Mouse (Mus musculus) hindbrain, embryonic 15.5 days (tissue): Measurements from ENCODE around the gene Znhit2. TPM values are rescaled to one million over a fixed set of nuclear protein-coding genes. Genes with fewer than 3 reads are reported as not detected.

Source experiments
- ATAC-seq: fragments of 200-750 bp; cut with Nextera tagmentation; 2 replicates; pipeline ENCODE4 v1.8.0; 2017; ENCODE audit warnings: low read depth, moderate number of reproducible peaks, moderate TSS enrichment; ENCODE audit not compliant: low FRiP score
- H3K27ac ChIP-seq: fragments of 300-500 bp; sonication (generic); replicated peaks from 2 replicates; pipeline ENCODE4 v1.5.1; 2015; ENCODE audit warnings: mild to moderate bottlenecking, inconsistent platforms
- H3K27me3 ChIP-seq: fragments of 300-500 bp; sonication (generic); 2 replicates; pipeline ENCODE4 v1.6.1; 2015; ENCODE audit warnings: control low read depth, inconsistent platforms
- H3K36me3 ChIP-seq: fragments of 300-500 bp; sonication (generic); 2 replicates; pipeline ENCODE4 v1.6.1; 2015; ENCODE audit warnings: control low read depth, inconsistent platforms
- H3K4me1 ChIP-seq: fragments of 300-500 bp; sonication (generic); replicated peaks from 2 replicates; pipeline ENCODE4 v1.6.1; 2015; ENCODE audit warnings: control low read depth, inconsistent platforms
- H3K4me2 ChIP-seq: fragments of 300-500 bp; sonication (generic); 2 replicates; pipeline ENCODE4 v1.6.1; 2015; ENCODE audit warnings: moderate library complexity, mild to moderate bottlenecking, inconsistent platforms
- H3K4me3 ChIP-seq: fragments of 300-500 bp; sonication (generic); 2 replicates; pipeline ENCODE4 v1.5.1; 2015; ENCODE audit warnings: mild to moderate bottlenecking, inconsistent platforms
- H3K9ac ChIP-seq: fragments of 300-500 bp; sonication (generic); 2 replicates; pipeline ENCODE4 v1.6.1; 2015; ENCODE audit warnings: inconsistent platforms
- H3K9me3 ChIP-seq: fragments of 300-500 bp; sonication (generic); 2 replicates; pipeline ENCODE4 v1.6.1; 2016; ENCODE audit warnings: control low read depth, inconsistent platforms
- WGBS: fragments of 180-500 bp; shearing (Covaris S2); methylation state at CpG from one replicate; pipeline ENCODE4 v1.1.7; 2015; 5-methylcytosine and 5-hydroxymethylcytosine counted together
- polyA plus RNA-seq: library from polyadenylated mRNA; unstranded; fragments of >200 nt; fragmentation: Nextera tagmentation; extraction: Ambion mirVana; gene quantifications from 2 replicates; pipeline ENCODE4 v1.2.1, GENCODE M21; 2015

The Znhit2 gene
- polyA plus RNA-seq, result 33.0 and 34.8 TPM in 2 replicates

DNA sequence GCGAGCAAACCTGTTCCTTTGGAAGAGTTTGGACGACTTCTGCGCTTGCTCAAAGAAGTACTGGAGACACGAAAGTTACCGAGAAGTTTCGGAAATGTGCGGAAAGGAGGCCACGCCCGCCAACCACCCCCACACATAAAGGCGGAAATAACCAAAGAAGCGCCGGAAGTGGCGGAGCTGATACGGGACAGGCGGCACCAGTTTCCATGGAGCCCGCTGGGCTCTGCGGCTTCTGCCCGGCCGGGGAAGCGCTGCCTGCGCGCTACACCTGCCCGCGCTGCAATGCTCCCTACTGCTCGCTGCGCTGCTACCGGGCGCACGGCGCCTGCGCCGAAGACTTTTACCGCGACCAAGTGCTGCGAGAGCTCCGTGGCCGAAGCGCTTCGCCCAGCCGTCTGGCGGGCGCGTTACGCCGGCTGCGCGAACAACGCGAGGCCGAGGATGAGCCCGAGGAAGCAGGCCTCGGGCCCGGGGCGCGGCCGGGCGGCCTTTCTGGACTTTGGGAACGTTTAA, at the start of gene Znhit2:
TSS of gene Znhit2 (plus strand) at position 172 of the 513 bp plus-strand sequence.
- Histone ChIP-seq H3K36me3 (peaks cover 4% of the 10 kb centered on the region; the same call in 1 of the 2 replicates), H3K4me1 (peaks cover 62% of the 10 kb centered on the region), H3K27me3 (no peaks in the 10 kb centered on the region), H3K4me3 (peak within 1 kb of the TSS; percentile 93), H3K27ac (peak within 1 kb of the TSS; percentile 93), H3K9ac (peak within 1 kb of the TSS; percentile 98), H3K4me2 (peak within 1 kb of the TSS; percentile 99), H3K9me3 (no peaks in the 10 kb centered on the region)
- WGBS, result under 1% methylated on average over 58 of the region's 58 CpGs
- ATAC-seq, result peak; percentile 67

DNA sequence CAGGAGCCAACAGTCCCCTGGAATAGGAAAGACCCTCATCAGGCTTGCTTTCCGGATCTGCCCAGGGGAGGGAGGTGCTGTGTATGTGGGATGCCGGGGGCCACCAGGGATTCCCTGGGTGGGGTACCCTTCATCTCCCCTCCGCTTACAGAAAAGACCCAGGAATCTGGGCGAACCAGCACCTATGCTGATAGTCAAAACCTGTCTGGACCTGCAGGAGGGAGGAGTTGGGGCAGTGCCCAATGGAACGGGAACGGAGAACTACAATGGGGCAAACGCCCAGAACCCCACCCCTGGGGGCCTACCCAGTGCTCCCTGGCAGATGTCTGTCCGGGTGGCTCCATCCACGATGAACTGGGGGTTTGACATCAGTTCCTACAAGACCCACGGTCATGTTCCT, 47.3 kb upstream of the Znhit2 start:
- Histone ChIP-seq H3K4me3 (no peak overlapping the region), H3K27me3 (peaks cover 17% of the 10 kb centered on the region; the same call in 1 of the 2 replicates), H3K4me2 (no peak overlapping the region), H3K36me3 (no peaks in the 10 kb centered on the region), H3K9ac (no peak overlapping the region), H3K4me1 (peaks cover 20% of the 10 kb centered on the region), H3K9me3 (no peaks in the 10 kb centered on the region), H3K27ac (no peak overlapping the region)
- 92% methylated on average over 10 of the region's 10 CpGs for WGBS
- no peak for ATAC-seq

DNA sequence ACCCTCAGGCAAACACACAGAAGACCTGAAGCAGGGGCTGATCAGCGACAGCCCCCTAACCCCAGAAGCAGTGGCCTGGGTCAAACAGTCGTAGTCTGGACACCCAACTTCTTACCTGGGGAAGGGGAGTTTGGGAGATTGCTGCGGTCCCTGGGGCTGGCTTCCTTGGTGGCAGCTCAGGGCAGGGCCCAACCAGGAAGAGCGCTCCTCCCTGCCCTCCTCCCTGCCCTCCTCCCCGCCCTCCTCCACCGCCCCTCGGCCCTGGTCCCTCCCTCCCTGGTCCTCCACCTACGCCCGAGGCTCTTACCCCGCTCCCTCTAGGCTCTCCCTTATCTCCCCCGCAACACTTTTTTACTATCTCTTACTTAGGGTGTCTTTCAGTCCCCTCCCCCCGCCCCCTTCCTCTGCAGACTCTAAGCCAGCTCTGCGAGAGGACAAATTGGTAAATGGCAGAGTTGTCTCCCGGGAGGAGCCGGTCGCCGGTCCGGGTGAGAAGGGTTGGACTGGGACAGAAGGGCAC, 45.9 kb upstream of the Znhit2 start:
- H3K9me3 ChIP-seq, result no peaks in the 10 kb centered on the region
- H3K4me2 ChIP-seq, result peak overlapping the region; percentile 98
- peak overlapping the region; percentile 82 for H3K9ac ChIP-seq
- H3K27ac ChIP-seq, result peak overlapping the region; percentile 42
- H3K4me3 ChIP-seq, result peak overlapping the region; percentile 55
- peaks cover 20% of the 10 kb centered on the region for H3K4me1 ChIP-seq
- peaks cover 17% of the 10 kb centered on the region; the same call in 1 of the 2 replicates for H3K27me3 ChIP-seq
- no peaks in the 10 kb centered on the region for H3K36me3 ChIP-seq
- peak; percentile 62; the same call in 1 of the 2 replicates for ATAC-seq
- WGBS, result 2% methylated on average over 16 of the region's 18 CpGs

DNA sequence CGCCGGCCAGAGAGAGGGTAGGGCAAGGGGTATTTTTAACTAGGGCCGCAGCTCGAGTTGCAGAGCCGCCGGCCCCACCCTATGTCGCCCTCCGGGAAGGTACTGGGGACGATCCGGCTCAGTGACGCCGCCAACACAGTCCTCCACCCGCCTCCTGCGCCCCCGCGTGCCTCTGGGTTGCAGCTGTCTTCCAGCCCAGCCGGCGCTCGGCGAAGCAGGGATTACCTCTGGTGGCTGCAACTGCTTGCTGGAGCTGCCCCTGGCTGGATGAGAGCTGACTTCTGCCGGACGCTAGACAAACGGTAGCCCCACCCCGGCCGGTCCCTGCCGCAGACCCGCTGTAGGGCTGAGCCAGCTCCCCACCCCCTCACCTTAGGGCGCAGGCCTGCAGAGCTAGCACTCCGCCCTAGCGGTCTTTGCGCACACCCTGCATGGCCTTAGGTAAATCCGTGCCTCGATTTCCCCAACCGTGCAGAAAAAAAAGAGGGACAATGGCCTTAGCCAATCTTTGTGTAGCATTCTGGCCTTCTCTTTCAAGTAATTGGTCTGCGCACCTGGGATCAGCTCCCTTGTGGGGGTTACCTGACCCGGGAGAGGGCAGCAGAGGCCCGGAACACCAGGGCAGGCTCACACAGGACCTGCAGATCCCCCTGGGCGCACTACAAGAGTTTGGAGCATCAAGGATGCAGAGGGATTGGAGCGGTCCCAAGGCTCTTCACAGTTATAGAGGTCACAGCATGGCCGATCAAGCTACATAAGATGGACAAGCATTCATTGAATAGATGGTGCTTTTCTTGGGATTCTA, 45.3 kb upstream of the Znhit2 start, which contains the start of gene Capn1:
TSS of gene Capn1 (minus strand) at position 387 of the 805 bp plus-strand sequence.
- 2% methylated on average over 40 of the region's 40 CpGs for WGBS
- H3K27ac ChIP-seq, result peak within 1 kb of the TSS; percentile 42

DNA sequence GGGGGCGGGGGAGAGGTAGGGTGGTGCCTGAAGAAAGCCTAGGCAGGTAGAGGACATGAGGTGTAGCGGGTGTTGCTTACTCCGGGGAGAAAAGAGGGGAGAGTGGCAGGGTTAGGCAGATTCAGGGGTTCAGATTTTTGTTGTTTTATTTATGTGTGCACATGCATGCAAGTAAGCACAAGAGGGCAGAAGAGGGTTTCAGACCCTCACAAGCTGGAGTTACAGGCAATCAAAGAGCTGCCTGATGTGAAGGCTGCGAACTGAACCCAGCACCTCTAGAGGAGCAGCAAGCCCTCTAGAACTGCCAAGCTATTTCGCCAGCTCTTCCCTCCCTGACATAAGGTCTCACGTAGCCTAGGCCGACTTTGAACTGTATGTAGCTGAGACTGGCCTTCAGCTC, 44.5 kb upstream of the Znhit2 start:
- peaks cover 20% of the 10 kb centered on the region for H3K4me1 ChIP-seq
- H3K9me3 ChIP-seq, result no peaks in the 10 kb centered on the region
- H3K4me3 ChIP-seq, result peak overlapping the region; percentile 55
- ATAC-seq, result no peak
- WGBS, result 43% methylated on average over 7 of the region's 7 CpGs
- peak overlapping the region; percentile 98 for H3K4me2 ChIP-seq
- no peaks in the 10 kb centered on the region for H3K36me3 ChIP-seq
- no peak overlapping the region for H3K9ac ChIP-seq
- no peak overlapping the region for H3K27ac ChIP-seq
- H3K27me3 ChIP-seq, result peaks cover 17% of the 10 kb centered on the region; the same call in 1 of the 2 replicates

More for the DNA sequence above, 45.3 kb upstream of the Znhit2 start, which contains the start of gene Capn1:
- Histone ChIP-seq H3K4me1 (peaks cover 20% of the 10 kb centered on the region), H3K9me3 (no peaks in the 10 kb centered on the region), H3K9ac (peak within 1 kb of the TSS; percentile 82), H3K27me3 (peaks cover 17% of the 10 kb centered on the region; the same call in 1 of the 2 replicates), H3K4me2 (peak within 1 kb of the TSS; percentile 98), H3K36me3 (no peaks in the 10 kb centered on the region), H3K4me3 (peak within 1 kb of the TSS; percentile 55)
- ATAC-seq, result peak; percentile 70

DNA sequence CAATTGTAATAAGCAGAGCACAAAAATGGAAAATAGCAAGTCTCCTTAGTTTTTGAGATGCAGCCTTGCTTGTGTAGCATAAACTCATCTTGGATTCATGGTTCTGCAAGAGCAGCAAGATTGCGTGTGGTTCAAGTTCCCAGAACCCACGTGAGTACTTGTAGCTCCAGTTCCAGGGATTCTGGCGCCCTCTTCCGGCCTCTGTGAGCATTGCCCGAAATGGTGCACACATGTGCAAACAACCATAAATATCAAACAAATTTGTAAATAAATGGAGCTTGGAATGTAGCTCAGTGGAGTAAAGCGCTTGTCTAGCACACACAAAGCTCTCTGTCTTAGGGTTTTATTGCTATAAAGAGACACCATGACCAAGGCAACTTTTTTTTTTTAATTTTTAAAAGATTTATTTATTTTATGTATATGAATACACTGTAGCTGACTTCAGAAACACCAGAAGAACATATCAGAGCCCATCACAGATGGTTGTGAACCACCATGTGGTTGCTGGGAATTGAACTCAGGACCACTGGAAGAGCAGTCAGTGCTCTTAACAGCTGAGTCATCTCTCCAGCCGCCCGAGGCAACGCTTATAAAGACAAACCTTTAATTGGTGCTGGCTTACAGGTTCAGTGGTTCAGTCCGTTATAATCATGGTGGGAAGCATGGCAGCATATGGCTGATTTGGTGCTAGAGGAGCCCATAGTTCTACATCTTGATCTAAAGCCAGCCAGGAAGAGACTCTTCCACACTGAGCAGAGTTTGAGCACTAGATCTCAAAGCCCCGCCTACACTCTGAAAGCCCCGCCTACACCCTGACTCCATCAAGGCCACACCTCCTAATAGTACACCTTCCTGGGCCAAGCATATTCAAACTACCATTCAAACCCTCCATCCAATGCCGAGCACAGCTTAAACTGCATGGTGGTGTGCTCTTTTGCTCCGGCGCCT, 42.6 kb upstream of the Znhit2 start:
- Histone ChIP-seq H3K9me3 (no peaks in the 10 kb centered on the region), H3K4me3 (no peak overlapping the region), H3K4me1 (peaks cover 20% of the 10 kb centered on the region), H3K9ac (no peak overlapping the region), H3K36me3 (no peaks in the 10 kb centered on the region), H3K27ac (no peak overlapping the region), H3K4me2 (no peak overlapping the region), H3K27me3 (peaks cover 17% of the 10 kb centered on the region; the same call in 1 of the 2 replicates)
- no peak for ATAC-seq
- WGBS, result 33% methylated on average over 15 of the region's 15 CpGs

DNA sequence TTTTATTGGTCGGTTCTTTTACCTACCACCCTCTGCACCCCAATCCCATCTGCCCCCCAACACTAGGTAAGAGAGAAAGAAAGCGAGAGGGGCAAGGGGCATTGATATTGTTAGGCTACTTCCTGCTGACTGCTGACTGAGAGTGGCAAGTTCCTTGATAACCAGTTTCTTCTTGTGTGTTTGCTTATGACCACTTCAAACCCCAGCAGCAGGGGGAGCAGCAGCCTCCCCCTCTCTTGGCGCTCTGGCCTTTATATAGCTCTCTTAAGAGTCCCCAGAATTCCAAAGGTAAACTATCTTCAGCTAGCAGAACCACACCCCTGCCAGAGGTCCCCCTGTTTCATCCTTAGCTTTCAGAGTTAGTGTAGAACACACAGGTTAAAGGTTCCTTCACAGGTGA, 40.7 kb upstream of the Znhit2 start:
- H3K9me3 ChIP-seq, result no peaks in the 10 kb centered on the region
- 62% methylated on average over 3 of the region's 3 CpGs for WGBS
- peaks cover 17% of the 10 kb centered on the region; the same call in 1 of the 2 replicates for H3K27me3 ChIP-seq
- H3K36me3 ChIP-seq, result no peaks in the 10 kb centered on the region
- H3K27ac ChIP-seq, result no peak overlapping the region
- no peak overlapping the region for H3K4me2 ChIP-seq
- H3K4me3 ChIP-seq, result no peak overlapping the region
- H3K4me1 ChIP-seq, result peaks cover 12% of the 10 kb centered on the region
- no peak overlapping the region for H3K9ac ChIP-seq
- ATAC-seq, result no peak

DNA sequence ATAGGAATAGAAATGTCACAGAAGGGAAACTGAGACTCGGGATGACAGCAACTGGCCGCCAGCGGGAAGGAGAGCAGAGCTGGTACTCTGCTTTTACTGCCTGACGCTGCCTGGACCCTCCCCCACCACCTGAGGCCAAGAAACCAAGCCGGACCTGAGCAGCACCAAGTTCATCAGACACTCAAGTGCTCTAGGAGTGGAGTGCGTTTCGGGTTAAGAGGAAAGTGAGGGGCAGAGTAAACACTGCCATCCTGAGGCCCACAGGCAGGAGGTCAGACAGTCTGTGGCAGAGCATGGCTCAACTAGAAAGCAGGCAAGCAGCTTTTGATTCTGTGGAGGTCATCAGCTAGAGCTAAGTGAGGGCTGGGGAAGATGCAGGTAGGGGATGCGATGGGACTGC, 37.9 kb upstream of the Znhit2 start:
- 69% methylated on average over 8 of the region's 8 CpGs for WGBS
- no peaks in the 10 kb centered on the region for H3K9me3 ChIP-seq
- ATAC-seq, result no peak

DNA sequence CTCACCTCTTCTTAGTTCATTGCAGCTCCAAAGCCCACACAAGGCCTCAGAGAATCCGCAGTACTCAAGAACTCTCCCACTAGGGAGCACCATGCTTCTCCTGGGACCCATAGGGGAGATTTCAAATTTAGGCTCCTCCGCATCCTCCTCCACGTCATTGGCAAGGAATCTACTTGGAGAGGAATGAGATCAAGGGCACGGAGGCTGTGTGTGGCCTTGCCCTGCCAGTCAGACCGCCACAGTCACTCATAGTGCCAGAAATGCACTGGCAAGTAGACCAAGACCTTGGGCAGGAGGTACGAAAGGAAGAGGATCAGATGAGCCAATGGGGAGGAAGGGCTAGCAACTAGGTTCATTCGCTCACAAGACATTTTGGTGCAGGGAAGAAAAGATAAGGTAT, 37.1 kb upstream of the Znhit2 start:
- no peak for ATAC-seq
- WGBS, result 80% methylated on average over 7 of the region's 7 CpGs

More for the DNA sequence above, 37.9 kb upstream of the Znhit2 start:
- H3K4me1 ChIP-seq, result no peaks in the 10 kb centered on the region
- no peak overlapping the region for H3K4me2 ChIP-seq
- H3K4me3 ChIP-seq, result no peak overlapping the region
- H3K27ac ChIP-seq, result no peak overlapping the region
- H3K36me3 ChIP-seq, result no peaks in the 10 kb centered on the region
- H3K27me3 ChIP-seq, result no peaks in the 10 kb centered on the region
- no peak overlapping the region for H3K9ac ChIP-seq

DNA sequence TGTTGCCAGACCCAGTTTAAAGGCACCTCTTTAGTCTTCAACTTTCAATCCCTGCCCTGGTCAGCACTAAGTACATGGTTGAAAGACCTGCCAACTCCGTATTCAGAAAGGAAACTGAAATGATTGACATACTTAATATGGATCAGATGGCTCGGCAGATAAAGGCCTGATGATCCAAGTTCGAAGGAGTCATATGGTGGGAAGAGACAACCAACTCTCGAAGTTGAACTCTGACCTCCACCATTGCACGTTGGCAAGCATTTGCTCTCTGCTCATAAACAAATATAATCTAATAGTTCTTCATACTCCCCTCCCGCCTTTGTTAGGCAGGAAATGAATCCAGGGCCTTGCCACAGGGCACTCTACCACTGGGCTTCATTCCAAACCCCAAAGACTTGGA, 32.0 kb upstream of the Znhit2 start:
- H3K36me3 ChIP-seq, result no peaks in the 10 kb centered on the region
- WGBS, result 88% methylated on average over 6 of the region's 6 CpGs
- no peak overlapping the region for H3K27ac ChIP-seq
- no peaks in the 10 kb centered on the region for H3K9me3 ChIP-seq
- H3K27me3 ChIP-seq, result no peaks in the 10 kb centered on the region
- H3K4me1 ChIP-seq, result no peaks in the 10 kb centered on the region
- ATAC-seq, result no peak
- H3K4me3 ChIP-seq, result no peak overlapping the region
- no peak overlapping the region for H3K4me2 ChIP-seq
- no peak overlapping the region for H3K9ac ChIP-seq

More for the DNA sequence above, 37.1 kb upstream of the Znhit2 start:
- Histone ChIP-seq H3K9ac (no peak overlapping the region), H3K27ac (no peak overlapping the region), H3K9me3 (no peaks in the 10 kb centered on the region), H3K36me3 (no peaks in the 10 kb centered on the region), H3K27me3 (no peaks in the 10 kb centered on the region), H3K4me2 (no peak overlapping the region), H3K4me3 (no peak overlapping the region), H3K4me1 (no peaks in the 10 kb centered on the region)

DNA sequence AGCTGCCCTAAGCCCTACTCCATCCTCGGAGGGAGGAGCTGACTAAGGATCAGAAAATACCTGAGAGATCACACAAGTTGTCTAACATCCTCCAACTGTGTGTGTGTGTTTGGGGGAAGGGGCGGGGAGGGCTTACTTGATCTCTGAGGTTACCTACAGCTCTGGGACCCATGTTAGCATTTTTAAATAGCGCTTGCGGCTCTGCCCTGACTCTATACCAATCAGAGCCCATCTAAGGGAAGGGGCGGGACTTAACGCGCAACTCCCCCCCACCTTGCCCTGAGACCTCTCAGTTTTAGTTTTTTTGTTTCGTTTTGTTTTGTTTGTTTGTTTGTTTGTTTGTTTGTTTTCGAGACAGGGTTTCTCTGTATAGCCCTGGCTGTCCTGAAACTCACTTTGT, 31.6 kb upstream of the Znhit2 start:
- Histone ChIP-seq H3K9ac (no peak overlapping the region), H3K27me3 (no peaks in the 10 kb centered on the region), H3K27ac (no peak overlapping the region), H3K9me3 (no peaks in the 10 kb centered on the region), H3K36me3 (no peaks in the 10 kb centered on the region), H3K4me2 (no peak overlapping the region), H3K4me3 (no peak overlapping the region), H3K4me1 (no peaks in the 10 kb centered on the region)
- no peak for ATAC-seq
- WGBS, result 80% methylated on average over 9 of the region's 9 CpGs
